Mouse (Mus musculus): ENCODE measurements around the gene Gm26661.

The Gm26661 gene

GRCm38 (mm10) chr14:7791532-7792159 lies at the start of gene Gm26661:
Gm26661 (plus strand) TSS chr14:7791587.
- no peak for DNase-seq (ENCODE audit: extremely low read depth, low read depth)

- no peak for DNase-seq (ENCODE audit: extremely low read depth, low read depth)
Measured at GRCm38 (mm10) chr14:7748944-7749763, 42.2 kb upstream of the Gm26661 start.

- DNase-seq (ENCODE audit: extremely low read depth, low read depth), result no peak
Measured at GRCm38 (mm10) chr14:7749764-7750089, 41.7 kb upstream of the Gm26661 start.

- DNase-seq (ENCODE audit: extremely low read depth, low read depth), result peak; percentile 50
Measured at GRCm38 (mm10) chr14:7765569-7766314, 25.6 kb upstream of the Gm26661 start.

- DNase-seq (ENCODE audit: extremely low read depth, low read depth), result peak; percentile 83
Measured at GRCm38 (mm10) chr14:7773714-7774389, 17.5 kb upstream of the Gm26661 start.

- DNase-seq (ENCODE audit: extremely low read depth, low read depth), result no peak
Measured at GRCm38 (mm10) chr14:7786073-7786472, 5.3 kb upstream of the Gm26661 start.

- DNase-seq (ENCODE audit: extremely low read depth, low read depth), result no peak
Measured at GRCm38 (mm10) chr14:7789266-7790030, 1.9 kb upstream of the Gm26661 start.

GRCm38 (mm10) chr14:7791061-7791531 lies 291 bp upstream of the Gm26661 start:
- no peak for DNase-seq (ENCODE audit: extremely low read depth, low read depth)

- no peak for DNase-seq (ENCODE audit: extremely low read depth, low read depth)
Measured at GRCm38 (mm10) chr14:7795961-7796360, 4.6 kb downstream of the Gm26661 start.

- DNase-seq (ENCODE audit: extremely low read depth, low read depth), result no peak
Measured at GRCm38 (mm10) chr14:7800611-7801010, 9.2 kb downstream of the Gm26661 start.

GRCm38 (mm10) chr14:7801831-7802230 lies 10.4 kb downstream of the Gm26661 start:
- no peak for DNase-seq (ENCODE audit: extremely low read depth, low read depth)

- peak; percentile 5 for DNase-seq (ENCODE audit: extremely low read depth, low read depth)
Measured at GRCm38 (mm10) chr14:7803874-7804557, 12.6 kb downstream of the Gm26661 start.

GRCm38 (mm10) chr14:7804558-7804905 lies 13.1 kb downstream of the Gm26661 start:
- no peak for DNase-seq (ENCODE audit: extremely low read depth, low read depth)

GRCm38 (mm10) chr14:7807711-7808110 lies 16.3 kb downstream of the Gm26661 start:
- DNase-seq (ENCODE audit: extremely low read depth, low read depth), result no peak

GRCm38 (mm10) chr14:7808501-7808981 lies 17.2 kb downstream of the Gm26661 start:
- DNase-seq (ENCODE audit: extremely low read depth, low read depth), result no peak

- no peak for DNase-seq (ENCODE audit: extremely low read depth, low read depth)
Measured at GRCm38 (mm10) chr14:7809043-7809955, 17.9 kb downstream of the Gm26661 start.

- no peak for DNase-seq (ENCODE audit: extremely low read depth, low read depth)
Measured at GRCm38 (mm10) chr14:7817770-7818462, 26.5 kb downstream of the Gm26661 start, which contains the start of gene Flnb. Flnb (plus strand) TSS chr14:7817957.

- no peak for DNase-seq (ENCODE audit: extremely low read depth, low read depth)
Measured at GRCm38 (mm10) chr14:7818463-7819121, 27.2 kb downstream of the Gm26661 start.
